Mouse (Mus musculus): ENCODE measurements around the gene Brms1.

- TF ChIP-seq CTCF (IDR thresholded peaks at IDR 0.05), result no peak
- TF ChIP-seq EP300 (IDR thresholded peaks at IDR 0.05; ENCODE audit: insufficient read depth, low read depth, low read length), result no peak
- TF ChIP-seq POLR2A (IDR thresholded peaks at IDR 0.05; ENCODE audit: insufficient read depth, low read depth, low read length), result no peak
These were observed 434 bp downstream of the Brms1 start for GRCm38 (mm10) chr19:5041588-5041987.

All from heart, adult 2 months (tissue).